Mouse (Mus musculus) E14TG2a.4 (cell line): ENCODE measurements around the gene Bmx.

Experiments
- CTCF ChIP-seq: conservative IDR thresholded peaks from 2 replicates; pipeline ENCODE4 v1.5.1; 2014; ENCODE audit warnings: low read length
- NANOG ChIP-seq: IDR thresholded peaks from 2 replicates; pipeline ENCODE4 v1.6.1; 2014; ENCODE audit warnings: borderline replicate concordance, low read length, mixed read lengths

DNA sequence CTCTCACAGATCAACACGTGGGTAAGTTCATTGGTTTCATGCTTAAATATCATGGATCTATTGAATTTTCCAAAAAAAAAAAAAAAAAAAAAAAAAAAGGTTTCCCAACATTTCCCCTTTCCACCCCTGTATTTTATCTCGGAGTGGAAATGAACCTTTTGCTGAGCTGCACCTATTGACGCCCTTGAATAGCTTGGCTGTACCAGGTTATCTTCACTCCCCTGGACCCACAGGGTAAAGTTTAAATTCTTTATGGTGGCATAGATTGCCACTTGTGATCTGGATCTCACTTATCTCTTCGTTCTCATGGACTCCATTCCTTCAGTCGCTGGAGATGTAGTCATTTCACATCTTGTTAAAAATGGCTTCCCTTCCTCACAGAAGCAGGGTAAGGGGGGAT, 103.4 kb downstream of the Bmx start:
- TF ChIP-seq CTCF (no peak), NANOG (no peak)
